Mouse (Mus musculus) heart, embryonic 13.5 days (tissue): ENCODE data around the gene Fuca1. TPM values are rescaled to one million over a fixed set of nuclear protein-coding genes. Genes with fewer than 3 reads are reported as not detected.

Experiments used
- ATAC-seq: fragments of 200-750 bp; cut with Nextera tagmentation; 2 replicates; pipeline ENCODE4 v1.8.0; 2017; ENCODE audit warnings: moderate TSS enrichment; ENCODE audit not compliant: insufficient number of reproducible peaks, low FRiP score, low TSS enrichment; ENCODE audit errors: extremely low read depth
- H3K27ac ChIP-seq: fragments of 300-500 bp; sonication (generic); replicated peaks from 2 replicates; pipeline ENCODE4 v1.5.1; 2015; ENCODE audit warnings: moderate library complexity, mild to moderate bottlenecking, inconsistent platforms
- H3K27me3 ChIP-seq: fragments of 300-500 bp; sonication (generic); replicated peaks from 2 replicates; pipeline ENCODE4 v1.6.1; 2015; ENCODE audit warnings: mild to moderate bottlenecking, inconsistent platforms
- H3K36me3 ChIP-seq: fragments of 300-500 bp; sonication (generic); 2 replicates; pipeline ENCODE4 v1.6.1; 2015; ENCODE audit warnings: mild to moderate bottlenecking, inconsistent platforms
- H3K4me1 ChIP-seq: fragments of 300-500 bp; sonication (generic); 2 replicates; pipeline ENCODE4 v1.6.1; 2015; ENCODE audit warnings: inconsistent platforms
- H3K4me2 ChIP-seq: fragments of 300-500 bp; sonication (generic); 2 replicates; pipeline ENCODE4 v1.6.1; 2015; ENCODE audit warnings: inconsistent platforms, mild to moderate bottlenecking, moderate library complexity
- H3K4me3 ChIP-seq: fragments of 300-500 bp; sonication (generic); 2 replicates; pipeline ENCODE4 v1.5.1; 2015; ENCODE audit warnings: moderate library complexity, mild to moderate bottlenecking, inconsistent platforms
- H3K9ac ChIP-seq: fragments of 300-500 bp; sonication (generic); 2 replicates; pipeline ENCODE4 v1.6.1; 2015; ENCODE audit warnings: inconsistent platforms, mild to moderate bottlenecking, moderate library complexity
- H3K9me3 ChIP-seq: fragments of 300-500 bp; sonication (generic); 2 replicates; pipeline ENCODE4 v1.6.1; 2016; ENCODE audit warnings: inconsistent platforms
- WGBS: fragments of 180-500 bp; shearing (Covaris S2); methylation state at CpG from one replicate; pipeline ENCODE4 v1.1.7; 2015; ENCODE audit warnings: mixed read lengths; 5-methylcytosine and 5-hydroxymethylcytosine counted together
- polyA plus RNA-seq: library from polyadenylated mRNA; unstranded; fragments of >200 nt; fragmentation: Nextera tagmentation; extraction: Ambion mirVana; gene quantifications from 2 replicates; pipeline ENCODE4 v1.2.1, GENCODE M21; 2015

Fuca1 gene
- polyA plus RNA-seq, 1 experiment from 2014 or later: 47.9 TPM

DNA sequence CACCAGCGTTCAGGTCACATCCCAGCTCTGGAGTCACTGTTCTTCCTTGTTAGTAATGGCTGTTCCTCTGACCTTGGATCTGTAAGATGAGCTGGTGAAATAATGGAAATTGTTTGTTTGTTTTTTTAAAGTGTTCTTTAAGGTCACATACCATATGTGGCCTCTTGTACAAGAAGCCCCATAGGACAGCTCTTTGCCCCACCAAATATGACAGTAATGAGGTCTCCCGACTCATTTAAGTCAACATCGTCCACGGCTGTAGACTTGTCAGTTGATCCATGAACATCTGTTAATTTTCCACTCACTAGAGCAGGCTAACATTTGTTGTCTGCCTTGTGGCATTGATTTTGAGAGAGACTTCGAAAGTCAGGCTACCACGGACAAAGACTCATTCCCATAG is 41.5 kb upstream of the Fuca1 start:
- 78% methylated on average over 6 of the region's 6 CpGs for whole genome bisulfite sequencing
- no peaks in the 10 kb centered on the region for H3K9me3 ChIP-seq
- H3K4me1 ChIP-seq: peaks cover 41% of the 10 kb centered on the region
- no peak overlapping the region for H3K9ac ChIP-seq
- no peaks in the 10 kb centered on the region for H3K27me3 ChIP-seq
- no peaks in the 10 kb centered on the region for H3K36me3 ChIP-seq
- no peak overlapping the region for H3K4me2 ChIP-seq
- H3K4me3 ChIP-seq: no peak overlapping the region
- H3K27ac ChIP-seq: no peak overlapping the region
- ATAC-seq: no peak

DNA sequence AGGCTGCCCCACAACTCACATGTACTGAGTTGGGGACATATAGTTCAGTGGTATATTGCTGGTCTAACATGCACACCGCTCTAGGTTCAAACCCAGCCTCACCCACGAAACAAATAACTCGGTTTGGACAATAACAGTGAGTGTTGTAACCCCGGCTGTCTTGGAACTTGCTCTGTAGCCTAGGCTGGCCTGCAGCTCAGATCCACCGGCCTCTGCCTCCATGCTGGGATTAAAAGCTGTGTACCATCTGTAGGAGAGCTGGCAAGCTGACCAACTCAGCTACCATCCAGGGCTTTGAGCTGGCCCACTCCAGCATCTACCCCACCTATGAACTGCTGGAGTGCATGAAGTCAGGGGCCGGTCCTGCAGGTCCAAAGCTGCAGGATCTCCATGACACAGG is 40.5 kb upstream of the Fuca1 start:
- no peaks in the 10 kb centered on the region for H3K27me3 ChIP-seq
- H3K27ac ChIP-seq: no peak overlapping the region
- no peaks in the 10 kb centered on the region for H3K9me3 ChIP-seq
- no peak for ATAC-seq
- WGBS: 86% methylated on average over 6 of the region's 6 CpGs
- H3K4me3 ChIP-seq: no peak overlapping the region
- no peak overlapping the region for H3K9ac ChIP-seq
- no peak overlapping the region for H3K4me2 ChIP-seq
- H3K36me3 ChIP-seq: no peaks in the 10 kb centered on the region
- H3K4me1 ChIP-seq: peaks cover 35% of the 10 kb centered on the region

DNA sequence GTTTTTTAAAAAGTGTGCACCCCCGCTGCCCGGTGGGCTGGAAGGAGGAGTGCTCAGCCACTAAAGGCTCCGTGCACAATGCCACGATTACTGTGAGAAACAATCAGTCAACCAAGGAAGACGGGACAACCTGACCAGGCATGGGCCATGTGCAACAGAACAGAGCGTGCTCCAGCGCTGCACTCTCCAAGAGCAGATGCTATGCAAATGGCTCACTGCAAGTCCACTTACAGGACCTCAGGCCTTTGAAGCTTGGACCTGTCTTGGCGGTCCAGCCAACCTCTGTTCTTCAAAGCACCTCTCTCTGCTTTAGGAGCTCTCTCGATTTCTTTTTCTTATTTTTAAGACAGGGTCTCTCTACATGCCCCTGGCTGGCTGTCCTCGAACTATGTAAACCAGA is 40.0 kb upstream of the Fuca1 start:
- Histone ChIP-seq H3K9ac (no peak overlapping the region), H3K27me3 (no peaks in the 10 kb centered on the region), H3K4me2 (no peak overlapping the region), H3K4me1 (peaks cover 29% of the 10 kb centered on the region), H3K36me3 (no peaks in the 10 kb centered on the region), H3K4me3 (no peak overlapping the region), H3K27ac (no peak overlapping the region), H3K9me3 (no peaks in the 10 kb centered on the region)
- ATAC-seq: no peak
- 79% methylated on average over 10 of the region's 10 CpGs for WGBS

DNA sequence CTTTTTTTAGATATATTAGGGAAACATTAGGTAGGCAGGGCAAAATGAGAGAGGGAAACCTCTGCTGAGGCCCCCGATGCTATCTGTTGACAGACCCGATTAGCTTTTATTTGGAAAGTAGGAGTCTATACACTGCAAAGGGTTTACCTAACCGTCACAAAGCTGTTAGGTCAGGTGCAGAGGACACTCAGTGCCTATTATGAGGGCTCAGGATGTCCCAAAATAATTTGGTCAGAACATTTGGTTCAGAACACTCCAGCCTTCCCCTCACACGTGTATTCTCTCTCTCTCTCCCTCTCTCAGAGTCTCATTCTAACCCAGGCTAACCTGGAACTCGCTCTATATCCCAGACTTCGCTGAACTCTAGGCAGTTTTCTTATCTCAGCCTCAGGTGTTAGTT is 38.5 kb upstream of the Fuca1 start:
- no peak overlapping the region for H3K4me3 ChIP-seq

DNA sequence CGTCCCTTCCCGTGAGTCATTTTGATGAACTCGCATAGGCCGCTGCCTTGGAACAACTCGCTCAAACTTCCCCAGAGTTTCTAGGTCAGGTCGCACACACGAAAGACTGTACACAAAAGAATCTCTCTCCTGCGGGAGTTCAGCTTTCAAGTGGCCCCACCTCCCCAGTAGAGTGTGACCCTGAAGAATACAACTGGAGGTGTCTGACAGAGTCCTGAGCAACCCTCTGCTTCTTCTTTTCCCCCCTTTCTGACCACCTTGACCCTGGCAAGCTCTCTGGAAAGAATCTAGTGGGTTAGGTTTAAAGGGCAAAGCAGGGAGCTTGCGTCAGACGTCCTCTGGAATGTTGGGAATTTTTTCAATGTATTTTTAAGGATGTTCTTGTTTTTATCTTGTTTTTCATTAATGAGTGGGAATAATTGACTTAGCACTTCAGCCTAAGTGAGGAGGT is 37.1 kb upstream of the Fuca1 start:
- H3K27ac ChIP-seq: peak overlapping the region; percentile 21; the same call in 1 of the 2 replicates
- ATAC-seq: no peak
- no peaks in the 10 kb centered on the region for H3K27me3 ChIP-seq
- no peak overlapping the region for H3K4me3 ChIP-seq
- H3K4me2 ChIP-seq: no peak overlapping the region
- 0 out of 2 replicates have a peak overlapping the region, but pooled peaks have one; percentile 8 for H3K9ac ChIP-seq
- WGBS: 36% methylated on average over 10 of the region's 10 CpGs
- no peaks in the 10 kb centered on the region for H3K36me3 ChIP-seq
- no peaks in the 10 kb centered on the region for H3K9me3 ChIP-seq
- peaks cover 13% of the 10 kb centered on the region for H3K4me1 ChIP-seq

More for the DNA sequence above, 38.5 kb upstream of the Fuca1 start:
- no peak for ATAC-seq
- no peaks in the 10 kb centered on the region for H3K27me3 ChIP-seq
- no peaks in the 10 kb centered on the region for H3K36me3 ChIP-seq
- H3K4me1 ChIP-seq: peaks cover 15% of the 10 kb centered on the region
- H3K4me2 ChIP-seq: no peak overlapping the region
- no peaks in the 10 kb centered on the region for H3K9me3 ChIP-seq
- H3K27ac ChIP-seq: no peak overlapping the region
- no peak overlapping the region for H3K9ac ChIP-seq
- 69% methylated on average over 6 of the region's 6 CpGs for WGBS

DNA sequence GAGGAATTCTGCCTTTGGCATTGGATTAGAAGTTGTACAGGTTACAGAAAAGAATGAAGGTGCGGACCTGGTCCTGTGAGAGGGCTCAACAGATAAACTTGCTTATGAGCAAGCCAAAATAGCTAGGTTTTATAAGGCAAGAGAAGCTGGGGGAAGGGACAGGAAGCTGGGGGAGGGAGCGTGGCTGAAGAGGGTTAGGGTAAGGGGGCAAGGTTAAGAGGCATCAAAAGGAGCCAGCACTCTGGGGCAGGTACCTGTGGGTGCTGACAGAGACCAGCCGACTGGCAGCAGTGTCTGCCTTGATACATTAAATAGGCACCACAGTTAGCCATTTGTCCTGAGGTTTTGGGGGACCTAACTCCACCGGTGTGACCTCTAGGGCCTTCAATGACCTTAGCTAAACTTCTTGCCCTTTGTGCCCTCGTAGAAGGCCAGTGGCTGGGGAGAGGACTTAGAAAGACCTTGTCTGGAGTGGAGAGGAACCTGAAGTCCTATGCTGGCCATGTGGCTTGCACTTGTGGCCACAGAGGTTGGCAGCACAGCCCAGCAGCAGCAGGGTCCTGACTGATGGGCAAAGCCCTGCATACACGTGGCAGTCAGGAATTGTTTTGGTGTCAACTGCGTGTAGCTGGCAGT is 36.5 kb upstream of the Fuca1 start:
- Histone ChIP-seq H3K36me3 (no peaks in the 10 kb centered on the region), H3K4me1 (peaks cover 13% of the 10 kb centered on the region), H3K9me3 (no peaks in the 10 kb centered on the region), H3K4me2 (no peak overlapping the region), H3K27ac (no peak overlapping the region), H3K4me3 (no peak overlapping the region), H3K27me3 (no peaks in the 10 kb centered on the region), H3K9ac (0 out of 2 replicates have a peak overlapping the region, but pooled peaks have one; percentile 8)
- WGBS: 47% methylated on average over 7 of the region's 7 CpGs
- no peak for ATAC-seq

DNA sequence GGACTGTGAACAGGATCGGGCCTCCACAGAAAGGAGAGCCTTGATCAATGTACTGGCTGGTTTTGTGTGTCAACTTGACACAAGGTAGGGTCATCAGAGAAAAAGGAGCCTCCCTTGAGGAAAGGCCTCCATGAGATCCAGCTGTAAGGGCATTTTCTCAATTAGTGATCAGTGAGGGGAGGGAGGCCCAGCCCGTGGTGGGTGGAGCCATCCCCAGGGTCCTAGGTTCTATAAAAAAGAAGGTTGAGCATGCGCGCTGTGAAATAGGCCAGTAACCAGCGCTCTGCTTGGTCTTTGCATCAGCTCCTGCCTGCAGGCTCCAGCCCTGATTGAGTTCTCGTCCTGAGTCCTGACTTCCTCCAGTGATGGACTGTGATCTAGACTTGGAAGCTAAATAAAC is 36.0 kb upstream of the Fuca1 start:
- WGBS: 73% methylated on average over 6 of the region's 6 CpGs
- no peak overlapping the region for H3K4me2 ChIP-seq
- H3K9ac ChIP-seq: no peak overlapping the region
- no peaks in the 10 kb centered on the region for H3K9me3 ChIP-seq
- no peaks in the 10 kb centered on the region for H3K36me3 ChIP-seq
- no peak for ATAC-seq
- no peak overlapping the region for H3K4me3 ChIP-seq
- H3K27ac ChIP-seq: no peak overlapping the region
- H3K27me3 ChIP-seq: no peaks in the 10 kb centered on the region
- H3K4me1 ChIP-seq: peaks cover 13% of the 10 kb centered on the region

DNA sequence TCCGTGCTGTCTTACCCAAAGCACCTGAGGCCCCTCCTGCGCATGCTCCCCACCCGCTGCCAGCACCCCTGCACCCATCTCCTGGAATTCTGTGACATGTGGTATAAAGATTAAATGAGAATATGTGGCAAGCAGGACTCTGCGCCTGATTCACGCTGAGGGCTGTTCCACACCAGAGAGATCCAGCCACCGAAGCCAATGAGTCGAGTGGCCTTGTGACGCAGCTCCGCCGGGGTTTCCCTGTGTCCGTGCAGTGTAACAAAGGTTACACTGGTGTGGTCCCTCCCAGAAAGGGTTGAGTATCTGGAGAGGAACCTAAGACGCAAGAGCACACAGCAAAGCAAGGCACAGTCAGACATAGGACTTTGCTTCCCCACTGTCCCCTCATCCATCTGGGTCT is 34.9 kb upstream of the Fuca1 start:
- no peaks in the 10 kb centered on the region for H3K27me3 ChIP-seq
- WGBS: 87% methylated on average over 12 of the region's 12 CpGs
- H3K27ac ChIP-seq: no peak overlapping the region
- ATAC-seq: no peak
- H3K4me3 ChIP-seq: no peak overlapping the region
- H3K9ac ChIP-seq: no peak overlapping the region
- no peak overlapping the region for H3K4me2 ChIP-seq
- H3K4me1 ChIP-seq: peaks cover 13% of the 10 kb centered on the region
- no peaks in the 10 kb centered on the region for H3K36me3 ChIP-seq
- no peaks in the 10 kb centered on the region for H3K9me3 ChIP-seq

DNA sequence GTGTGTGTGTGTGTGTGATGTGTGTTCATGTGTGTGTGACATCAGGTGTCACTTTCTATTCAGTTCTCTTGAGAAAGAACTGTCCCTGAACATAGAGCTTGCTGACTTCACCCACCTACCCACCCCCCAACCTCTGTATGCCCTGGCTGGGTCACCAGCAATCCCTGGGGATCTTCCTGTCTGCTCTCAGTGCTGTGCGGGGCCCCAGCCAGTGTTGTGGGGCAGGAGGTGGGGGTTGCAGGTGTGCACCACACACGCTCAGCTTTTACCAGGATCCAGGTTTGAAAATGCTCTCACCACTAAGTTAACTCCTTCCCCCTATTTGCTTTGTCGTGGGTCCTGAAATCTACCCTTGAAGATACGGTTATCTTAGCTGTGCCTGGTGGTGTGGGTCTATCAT is 34.4 kb upstream of the Fuca1 start:
- Histone ChIP-seq H3K4me3 (no peak overlapping the region), H3K9me3 (no peaks in the 10 kb centered on the region), H3K4me2 (no peak overlapping the region), H3K4me1 (peaks cover 13% of the 10 kb centered on the region), H3K36me3 (no peaks in the 10 kb centered on the region), H3K27me3 (no peaks in the 10 kb centered on the region), H3K9ac (no peak overlapping the region), H3K27ac (no peak overlapping the region)
- WGBS: 60% methylated on average over 4 of the region's 4 CpGs
- no peak for ATAC-seq

DNA sequence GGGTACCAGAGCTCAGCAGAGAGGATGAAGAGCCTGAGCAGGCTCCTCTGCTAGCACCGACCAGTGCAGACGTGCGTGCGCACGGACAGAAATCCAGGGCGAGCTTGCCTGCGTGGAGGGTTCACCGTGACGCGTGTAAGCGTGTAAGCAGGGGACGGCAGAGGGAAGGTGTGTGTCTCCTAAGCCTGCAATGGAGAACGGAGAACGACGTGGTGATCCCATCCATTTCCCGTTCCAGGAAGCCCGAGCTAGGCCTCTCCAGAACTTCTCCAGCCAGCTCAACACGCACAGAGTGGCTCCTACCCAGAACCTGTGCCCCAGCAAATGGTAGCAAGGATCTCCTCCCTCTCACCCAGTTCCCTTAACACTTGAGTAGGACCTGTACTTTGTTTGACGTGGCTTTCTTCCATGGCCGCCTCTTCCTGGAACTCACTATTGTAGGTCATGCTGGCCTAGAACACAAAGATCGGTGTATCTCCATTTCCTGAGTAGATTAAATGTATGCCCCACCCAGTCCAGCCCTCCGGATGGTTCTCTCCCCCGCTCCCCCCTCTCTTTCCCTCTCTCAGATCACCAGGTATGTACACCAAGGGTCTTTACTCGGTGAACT is 32.0 kb upstream of the Fuca1 start:
- WGBS: 84% methylated on average over 24 of the region's 24 CpGs
- ATAC-seq: no peak
- no peak overlapping the region for H3K4me2 ChIP-seq
- peaks cover 8% of the 10 kb centered on the region for H3K4me1 ChIP-seq
- no peak overlapping the region for H3K4me3 ChIP-seq
- no peak overlapping the region for H3K9ac ChIP-seq
- H3K27me3 ChIP-seq: no peaks in the 10 kb centered on the region
- no peaks in the 10 kb centered on the region for H3K36me3 ChIP-seq
- no peak overlapping the region for H3K27ac ChIP-seq
- H3K9me3 ChIP-seq: no peaks in the 10 kb centered on the region

DNA sequence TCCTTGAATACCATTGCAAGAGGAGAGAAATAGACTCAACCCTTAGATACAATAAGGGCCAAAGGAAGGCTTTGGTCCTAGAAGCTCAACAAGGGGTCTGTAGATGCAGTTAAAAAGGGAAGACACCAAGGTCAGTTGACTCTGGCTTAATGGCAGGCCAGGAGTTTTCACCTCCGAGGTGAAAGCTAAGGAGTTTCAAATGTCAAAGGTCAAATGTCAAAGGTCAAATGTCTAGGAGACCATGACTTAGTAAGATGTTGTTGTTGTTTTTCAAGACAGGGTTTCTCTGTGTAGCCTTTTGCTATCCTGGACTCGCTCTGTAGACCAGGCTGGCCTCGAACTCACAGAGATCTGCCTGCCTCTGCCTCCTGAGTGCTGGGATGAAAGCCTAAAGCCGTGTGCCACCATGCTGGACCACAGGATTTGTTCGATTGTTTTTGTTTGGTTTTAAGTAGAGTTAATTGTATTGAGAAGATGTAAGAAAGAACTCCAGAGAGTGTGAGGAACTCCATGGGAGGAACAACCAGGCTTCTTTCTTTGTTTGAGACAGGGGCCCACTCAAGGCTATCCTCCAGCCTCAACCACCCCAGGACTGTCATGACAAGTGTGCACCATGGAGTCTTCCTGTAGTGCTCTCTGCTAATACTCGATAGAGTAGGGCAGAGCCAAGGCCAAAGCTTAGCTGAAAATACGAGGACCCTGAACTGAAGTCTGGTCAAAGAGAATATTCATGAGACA is 31.2 kb upstream of the Fuca1 start:
- Histone ChIP-seq H3K27me3 (no peaks in the 10 kb centered on the region), H3K27ac (no peak overlapping the region), H3K4me3 (no peak overlapping the region), H3K36me3 (no peaks in the 10 kb centered on the region), H3K4me2 (no peak overlapping the region), H3K4me1 (peaks cover under 1% of the 10 kb centered on the region; the same call in 1 of the 2 replicates), H3K9me3 (no peaks in the 10 kb centered on the region), H3K9ac (no peak overlapping the region)
- ATAC-seq: no peak
- 69% methylated on average over 7 of the region's 7 CpGs for WGBS
